Mouse (Mus musculus): ENCODE data around the gene Elane.

- TF ChIP-seq CTCF (IDR thresholded peaks at IDR 0.05; ENCODE audit: extremely low read depth, insufficient read depth, insufficient read length, insufficient replicate concordance) (no peak), POLR2A (IDR thresholded peaks at IDR 0.05; ENCODE audit: low read depth, low read length) (no peak)
These were observed 11.7 kb upstream of the Elane start, which contains the start of the genes Prtn3 and Plppr3 for GRCm38 (mm10) chr10:79874290-79874862.
